Mouse (Mus musculus) right cerebral cortex, adult 18-20 months (tissue): ENCODE data around the gene Soga3.

ENCODE experiments used
- DNase-seq: peaks from one replicate; pipeline ENCODE4 v3.0.0; 2022; ENCODE audit warnings: mixed read lengths

Soga3 gene

GRCm38 (mm10) chr10:29143566-29144335 lies at the start of gene Soga3:
Soga3 (plus strand) TSS chr10:29143839.
- peak; percentile 75 for DNase-seq

DNA sequence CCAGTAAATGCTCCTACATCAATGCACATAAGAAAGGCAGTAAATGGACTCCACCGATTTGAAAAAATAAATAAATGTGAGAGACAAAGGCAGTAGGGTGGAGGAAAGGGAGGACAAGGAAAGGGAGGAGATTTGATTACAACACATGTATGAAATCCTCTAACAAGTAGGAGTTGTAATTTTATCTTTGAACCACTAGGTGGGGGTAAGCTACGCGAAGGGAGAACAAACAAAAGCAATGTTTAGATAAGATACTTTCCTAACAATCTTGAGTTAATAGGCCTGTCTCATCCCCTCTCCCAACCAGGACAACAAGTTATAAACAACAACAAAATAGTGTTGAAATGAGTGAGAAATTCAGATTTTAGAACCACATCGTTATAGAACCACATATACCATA lies 36.7 kb upstream of the Soga3 start:
- DNase-seq: peak; percentile 2

DNA sequence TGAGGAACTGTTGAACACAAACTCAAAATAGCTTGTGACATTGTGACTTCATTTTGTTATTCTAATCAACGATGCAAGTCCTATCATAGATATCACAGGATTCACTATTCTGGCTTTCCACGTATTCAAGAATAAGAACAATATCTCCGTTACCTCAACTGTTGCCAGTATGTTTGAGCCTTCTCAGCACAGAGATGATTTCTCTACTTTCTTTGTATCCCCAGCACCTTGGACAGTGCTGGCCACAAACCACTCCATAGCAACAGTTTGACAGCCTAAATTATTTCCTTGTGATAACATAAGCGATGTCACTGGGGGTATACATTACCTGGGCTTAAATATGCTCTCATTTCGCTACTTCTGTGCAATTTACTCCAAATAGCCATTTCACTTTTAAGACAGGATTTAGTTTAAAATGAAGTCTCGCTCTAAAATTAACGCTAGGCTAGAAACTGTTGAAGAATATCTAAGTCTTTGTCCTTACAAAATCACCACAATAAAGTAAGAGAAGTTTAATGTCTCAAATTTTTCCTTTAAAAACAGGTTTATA lies 1.0 kb upstream of the Soga3 start:
- no peak for DNase-seq

DNA sequence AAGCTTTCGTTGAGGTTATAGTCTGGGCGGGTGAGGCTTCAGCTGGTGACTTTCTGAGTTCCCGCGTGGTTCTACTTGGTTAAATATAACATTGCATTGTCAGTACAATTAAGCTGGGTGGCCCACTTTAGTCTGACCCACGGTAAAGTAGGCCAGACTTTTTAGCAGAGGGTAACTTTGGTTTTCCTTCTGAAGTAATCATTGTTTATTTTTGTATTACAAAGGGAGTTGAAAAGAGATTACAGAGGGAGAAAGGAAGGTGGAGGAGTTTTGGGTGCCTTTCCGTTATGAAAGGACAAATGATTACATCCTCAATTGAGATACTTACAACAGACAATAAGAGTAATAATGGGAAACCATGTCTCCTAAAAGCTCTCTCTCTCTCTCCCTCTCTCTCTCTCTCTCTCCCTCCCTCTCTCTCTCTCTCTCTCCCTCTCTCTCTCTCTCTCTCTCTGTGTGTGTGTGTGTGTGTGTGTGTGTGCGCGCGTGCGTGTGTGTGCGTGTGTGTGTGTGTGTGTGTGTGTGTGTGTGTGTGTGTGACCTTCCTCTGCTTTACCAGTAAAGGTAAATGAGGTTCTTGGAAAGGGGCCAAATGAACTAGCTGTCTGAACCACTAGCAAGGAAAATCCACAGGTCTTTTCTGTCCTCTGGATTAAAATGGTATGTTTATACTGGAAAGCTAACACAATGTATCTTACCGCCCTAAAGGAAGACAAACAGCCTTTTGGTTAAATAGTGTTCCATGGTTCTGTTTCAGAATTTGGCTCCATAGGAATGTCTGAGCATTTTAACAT lies 1.2 kb downstream of the Soga3 start:
- no peak for DNase-seq

DNA sequence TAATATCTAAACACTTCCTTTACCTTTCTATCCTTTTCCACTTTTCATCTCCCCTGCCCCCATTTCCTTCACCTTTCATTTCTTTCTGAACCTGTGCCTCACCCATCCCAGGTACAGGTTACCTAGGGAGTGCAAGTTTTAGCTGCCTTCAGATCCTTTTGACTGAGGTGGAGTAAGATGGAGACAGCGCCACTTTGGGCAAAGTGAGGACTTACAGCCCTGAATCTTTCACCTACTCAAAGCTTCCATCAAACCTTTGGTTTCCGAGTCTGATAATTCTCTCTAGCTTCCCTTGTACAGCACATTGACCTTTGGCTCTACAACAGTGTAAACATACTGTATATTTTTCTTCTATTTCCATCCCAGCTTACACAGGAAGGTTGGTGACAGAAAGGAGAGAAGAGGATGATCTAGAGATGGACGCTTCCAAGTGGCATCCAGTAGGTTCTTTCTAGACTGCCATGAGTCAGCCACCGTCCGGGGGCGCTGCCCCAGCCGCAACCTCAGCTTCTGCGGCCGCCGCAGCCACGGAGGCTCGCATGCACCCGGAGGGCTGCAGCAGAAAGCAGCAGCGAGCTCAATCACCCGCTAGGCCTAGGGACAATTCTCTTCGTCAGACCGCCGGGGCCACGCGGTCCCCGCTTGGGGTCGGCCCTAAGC lies 2.7 kb downstream of the Soga3 start:
- DNase-seq: peak; percentile 74

DNA sequence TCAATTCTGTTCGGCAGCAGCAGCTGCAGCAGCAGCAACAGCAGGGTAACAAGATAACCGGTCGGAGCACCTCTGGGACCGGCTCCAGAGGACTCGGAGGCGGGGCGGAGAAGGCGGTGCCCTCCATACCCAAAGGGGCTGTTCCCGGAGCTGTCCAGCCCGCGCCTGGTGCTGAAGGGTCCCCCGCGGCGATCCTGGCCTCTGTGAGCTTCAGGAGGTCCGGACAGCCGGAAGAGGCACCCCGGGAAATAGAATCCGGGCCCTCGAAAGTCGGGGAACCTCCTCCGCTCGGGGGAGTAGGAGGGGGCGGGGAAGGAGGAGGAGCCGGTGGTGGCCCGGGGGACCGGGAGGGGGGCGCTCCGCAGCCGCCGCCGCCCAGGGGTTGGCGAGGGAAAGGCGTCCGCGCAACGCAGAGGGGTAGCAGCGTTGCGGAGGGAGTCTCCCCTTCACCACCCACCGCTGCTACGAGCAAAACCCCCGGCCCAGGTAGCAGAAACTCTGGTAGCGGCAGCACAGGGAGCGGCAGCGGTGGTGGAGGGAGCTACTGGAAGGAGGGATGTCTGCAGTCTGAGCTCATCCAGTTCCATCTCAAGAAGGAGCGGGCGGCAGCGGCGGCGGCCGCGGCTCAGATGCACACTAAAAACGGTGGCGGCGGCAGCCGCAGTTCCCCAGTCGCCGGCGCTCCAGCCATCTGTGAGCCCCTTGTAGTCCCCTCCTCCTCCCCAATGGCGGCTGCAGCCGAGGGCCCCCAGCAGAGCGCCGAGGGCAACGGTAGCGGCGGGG lies 3.4 kb downstream of the Soga3 start:
- DNase-seq: peak; percentile 89

GRCm38 (mm10) chr10:29147641-29147990 lies 4.0 kb downstream of the Soga3 start:
- DNase-seq: no peak

- peak; percentile 89 for DNase-seq
Observed at GRCm38 (mm10) chr10:29148076-29148475, 4.4 kb downstream of the Soga3 start.

DNA sequence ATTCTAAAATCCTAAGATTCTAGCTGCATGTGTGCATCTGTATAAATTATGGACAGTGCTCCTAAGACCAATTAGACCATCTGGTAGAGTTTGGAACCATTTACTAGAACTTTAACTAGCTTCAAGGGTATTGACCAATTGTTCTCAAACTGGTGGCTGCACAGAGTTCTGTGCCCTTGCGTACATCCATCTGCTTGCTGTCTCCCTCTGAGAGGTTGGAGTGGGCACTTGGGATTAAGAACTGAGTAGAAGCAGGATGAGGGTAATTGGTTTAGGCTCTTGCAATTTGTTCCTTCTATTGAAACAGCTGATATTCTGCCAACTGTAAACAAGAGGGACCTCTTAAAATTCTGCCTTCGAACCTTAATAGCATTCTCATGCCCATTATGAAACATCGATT lies 11.7 kb downstream of the Soga3 start:
- no peak for DNase-seq

GRCm38 (mm10) chr10:29161664-29162063 lies 18.0 kb downstream of the Soga3 start:
- no peak for DNase-seq

DNA sequence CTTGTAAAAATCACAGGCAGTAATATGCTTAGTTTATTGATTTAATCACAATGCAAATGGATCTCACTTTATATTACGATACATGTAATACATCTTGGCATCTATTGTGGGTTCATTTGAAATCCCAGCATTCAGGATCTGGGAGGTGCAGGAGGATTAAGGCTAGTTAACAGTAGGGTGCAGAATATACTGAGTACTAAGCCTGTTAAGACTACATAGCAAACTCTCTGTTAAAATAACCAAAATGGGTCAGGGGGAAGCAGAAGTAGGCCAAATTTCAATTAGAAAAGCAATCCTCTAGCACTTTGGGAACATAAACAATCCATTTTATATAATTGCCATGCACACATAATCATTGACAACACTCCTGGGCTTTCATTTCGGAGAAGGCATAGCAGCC lies 30.1 kb downstream of the Soga3 start:
- DNase-seq: no peak

DNA sequence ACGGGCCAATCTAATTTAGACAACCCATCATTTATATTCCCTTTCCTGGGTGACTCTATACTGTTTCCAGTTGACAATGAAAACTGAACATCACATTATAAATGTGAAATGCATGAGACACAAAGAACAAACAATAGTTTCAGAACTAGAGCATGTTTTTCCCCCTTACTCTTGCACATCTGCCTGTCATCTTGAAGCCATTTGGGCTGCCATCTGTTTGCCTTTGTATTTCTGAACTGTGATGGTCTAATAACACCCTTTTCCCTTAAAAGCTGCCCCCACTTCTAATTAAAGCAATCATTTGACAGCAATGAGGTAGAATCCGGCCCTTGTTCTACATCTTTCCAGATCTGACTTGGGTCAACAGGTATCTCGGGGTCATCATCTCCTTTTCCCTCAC lies 32.0 kb downstream of the Soga3 start:
- no peak for DNase-seq

DNA sequence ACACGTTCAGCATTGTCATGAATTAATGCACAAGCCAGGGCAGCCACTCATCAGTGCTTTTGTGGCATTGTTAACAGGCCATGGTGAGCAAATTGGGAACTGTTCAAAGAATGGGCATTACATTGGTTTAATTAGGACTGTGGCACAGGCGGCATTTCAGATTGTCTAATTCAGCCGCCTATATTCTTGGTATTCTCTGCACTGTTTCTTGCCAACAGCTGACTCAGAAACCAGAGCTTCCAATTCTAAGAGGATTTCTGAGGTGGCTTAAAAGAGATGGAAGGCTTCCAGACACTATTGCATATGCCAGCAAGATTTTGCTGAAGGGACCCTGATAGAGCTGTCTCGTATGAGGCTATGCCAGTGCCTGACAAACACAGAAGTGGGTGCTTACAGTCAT lies 33.2 kb downstream of the Soga3 start:
- peak; percentile 38 for DNase-seq

GRCm38 (mm10) chr10:29178003-29178402 lies 34.4 kb downstream of the Soga3 start:
- DNase-seq: peak; percentile 83

- no peak for DNase-seq
Observed at GRCm38 (mm10) chr10:29180210-29180609, 36.6 kb downstream of the Soga3 start.

DNA sequence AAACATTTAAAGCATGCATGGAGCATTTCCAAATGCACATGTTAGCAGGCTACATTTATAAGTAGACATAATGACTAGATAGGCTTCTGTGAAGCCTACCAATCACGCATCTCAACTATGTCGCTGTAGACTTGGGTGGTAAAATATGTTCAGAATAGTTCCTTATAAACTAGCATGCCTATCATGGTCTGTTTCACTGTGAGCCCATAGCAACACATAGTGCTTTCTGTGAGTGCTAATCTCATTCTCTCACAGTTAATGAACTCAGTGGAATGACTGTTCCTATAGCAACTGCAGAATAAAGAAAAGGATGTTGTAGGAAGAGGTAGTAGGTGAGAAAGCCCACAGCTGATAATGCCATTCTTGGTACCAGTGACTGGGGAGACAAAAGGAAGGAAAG lies 37.4 kb downstream of the Soga3 start:
- DNase-seq: no peak

DNA sequence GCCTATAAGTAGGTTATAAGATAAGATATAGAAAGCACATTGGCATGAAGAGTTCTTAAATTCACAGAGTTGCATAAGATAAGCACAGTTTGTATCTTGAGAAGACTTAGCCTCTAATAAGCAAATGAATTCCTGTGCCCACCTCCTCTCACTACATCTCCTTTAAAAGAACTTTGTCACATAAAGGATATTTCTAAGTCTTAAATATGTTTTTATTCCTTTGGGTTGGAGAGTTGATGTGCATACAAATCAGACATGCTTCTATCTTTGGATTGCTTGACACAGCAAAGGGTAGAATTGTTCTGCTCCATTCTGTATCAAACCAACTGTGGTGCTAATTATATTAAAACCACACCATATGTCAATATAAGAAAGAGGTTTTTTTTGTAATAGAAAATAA lies 50.1 kb downstream of the Soga3 start:
- DNase-seq: no peak

GRCm38 (mm10) chr10:29196811-29197210 lies 53.2 kb downstream of the Soga3 start:
- no peak for DNase-seq

GRCm38 (mm10) chr10:29198642-29199041 lies 55.0 kb downstream of the Soga3 start, which contains the start of gene Gm49353:
Gm49353 (plus strand) TSS chr10:29198954.
- no peak for DNase-seq

DNA sequence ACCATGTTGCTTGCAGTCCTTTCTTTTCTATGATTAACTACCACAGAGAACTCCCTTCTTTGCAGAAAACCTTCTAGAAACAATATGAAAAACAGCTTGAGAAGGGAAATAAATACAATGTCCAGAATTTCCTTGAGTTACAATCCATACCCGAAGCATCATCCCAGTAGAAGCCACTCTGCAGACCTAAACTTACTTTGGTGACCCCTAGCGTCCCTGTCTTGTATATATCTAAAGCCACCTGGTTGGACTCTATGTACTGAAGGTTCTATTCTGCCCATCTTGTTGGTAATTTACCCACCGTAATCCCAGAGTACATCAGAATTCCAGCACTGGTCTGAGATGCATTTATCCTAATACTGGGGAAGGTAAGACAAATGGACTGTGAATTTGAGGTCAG lies 56.2 kb downstream of the Soga3 start:
- no peak for DNase-seq

DNA sequence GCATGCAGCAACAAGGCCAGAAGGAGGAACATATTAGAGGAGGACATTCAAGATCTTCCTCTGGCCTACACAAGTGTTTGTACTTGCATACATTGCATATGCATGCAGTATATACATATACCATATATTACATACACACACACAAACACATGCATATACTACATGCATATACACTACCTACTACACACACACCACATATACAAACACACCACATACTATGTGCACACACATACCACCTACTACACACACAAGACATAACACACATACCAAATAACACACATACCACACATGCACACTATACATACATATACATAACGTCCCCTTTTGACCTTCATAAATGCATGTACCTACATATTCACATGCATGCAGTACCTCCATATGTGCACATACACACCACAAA lies 57.0 kb downstream of the Soga3 start:
- DNase-seq: no peak

DNA sequence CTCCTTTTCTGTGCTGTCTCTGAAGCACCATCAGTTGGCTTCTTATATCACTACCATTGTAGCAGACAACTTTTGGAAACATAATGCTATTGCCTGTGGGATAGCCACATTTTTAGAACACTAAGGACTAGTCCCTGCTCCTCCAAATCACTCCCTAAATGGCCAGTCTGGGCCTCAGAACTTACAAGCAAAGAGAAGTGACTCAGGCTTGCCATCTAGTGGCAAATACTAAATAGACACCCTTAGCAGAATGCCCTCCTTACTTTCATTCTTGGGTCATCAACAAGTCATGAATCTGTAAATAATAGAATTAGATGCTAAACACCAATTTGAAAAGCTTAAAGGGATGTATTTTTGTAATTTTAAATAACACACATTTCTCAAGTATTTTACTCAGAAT lies 63.1 kb downstream of the Soga3 start:
- DNase-seq: no peak

DNA sequence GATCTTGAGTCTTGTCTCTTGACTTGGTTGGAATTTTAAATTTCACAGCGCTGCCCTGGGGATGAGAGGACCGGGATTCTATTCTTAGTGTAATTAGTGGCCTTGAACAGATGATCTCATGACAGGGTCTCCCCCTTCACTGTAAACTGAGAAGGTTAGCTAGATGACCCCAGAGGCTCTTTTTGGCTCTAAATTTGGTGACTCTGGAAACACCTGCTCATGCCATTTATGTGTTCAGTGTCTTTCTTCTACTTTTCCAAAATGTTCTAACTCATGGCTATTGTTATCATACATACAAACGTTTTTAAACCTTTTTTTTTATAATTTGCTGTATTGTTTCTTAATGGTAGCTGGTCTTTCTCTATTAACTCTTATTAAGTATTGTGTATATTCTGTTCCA lies 65.1 kb downstream of the Soga3 start:
- DNase-seq: no peak
